Mouse (Mus musculus) stomach, postnatal 0 days (tissue): Measurements from ENCODE around the gene Gm10273.

ENCODE experiments used
- CTCF ChIP-seq: IDR thresholded peaks from 2 replicates; pipeline ENCODE4 v1.5.1; 2016; ENCODE audit warnings: antibody characterized with exemption, low read depth, mild to moderate bottlenecking, moderate library complexity
- EP300 ChIP-seq: optimal IDR thresholded peaks from 2 replicates; pipeline ENCODE3; 2016; ENCODE audit warnings: antibody characterized with exemption

- peak; percentile 33 for TF ChIP-seq CTCF
- no peak for TF ChIP-seq EP300
These were observed 18.3 kb downstream of the Gm10273 start for GRCm38 (mm10) chr10:59413711-59414110.
